28 mouse cellular contexts compared by ENCODE assay signal in genomic region chr14:34317431-34317830, GRCm38 (mm10). TPM values are rescaled to one million over a fixed set of nuclear protein-coding genes. Genes with fewer than 3 reads are reported as not detected.
A peak's percentile ranks its signal among the peaks of the same experiment; 100 is the strongest.
DNase-seq lines count a peak whose midpoint lies in the region; ATAC-seq and TF ChIP-seq lines count a peak whose summit lies in the region.
"Had no signal": no experiment of that assay in that cellular context is flagged by ENCODE, and none has a peak within 500 bp of the region (broad histone marks: within the 10 kb centered on the region; RNA-seq: fewer than 3 reads in every experiment).

No protein-coding gene starts in this region.

- no peak overlapping the region for H3K4me3 ChIP-seq in gastrocnemius, adult 2 months
- H3K4me3 ChIP-seq in E14TG2a.4 (replicated peaks; ENCODE audit: low read length) = peak overlapping the region; percentile 3; the same call in 1 of the 2 replicates
- H3K4me3 ChIP-seq: embryonic facial prominence, embryonic 13.5 days; erythroblast, embryonic 14.5 days; forebrain, embryonic 10.5 days; heart, embryonic 13.5 days; hindbrain, embryonic 15.5 days had no signal

- H3K27ac ChIP-seq in gastrocnemius, adult 2 months = peak overlapping the region; percentile 46; the same call in 1 of the 2 replicates
- H3K27ac ChIP-seq: embryonic facial prominence, embryonic 13.5 days; forebrain, embryonic 10.5 days; heart, embryonic 13.5 days; hindbrain, embryonic 15.5 days had no signal

- intact Hi-C loops in gastrocnemius, adult 2 months (cut with DNase I) = loop anchor here (10.0 kb wide), 1 partner anchor 357 kb away; the partner anchor contains the start of gene Wapl

- peaks cover 72% of the 10 kb centered on the region for H3K36me3 ChIP-seq in E14TG2a.4 (ENCODE audit: insufficient read depth, low read length)

- peak; percentile 61 for ATAC-seq in activated CD4-positive, CD25-positive, alpha-beta regulatory T cell, adult 4 months
- ATAC-seq in granulocyte monocyte progenitor cell, adult 5-6 weeks (replicated peaks; ENCODE audit: poor library complexity, severe bottlenecking) = no peak
- ATAC-seq: forebrain, embryonic 14.5 days had no signal

- no peak for DNase-seq in gastrocnemius, adult 2 months
- no peak for DNase-seq in gastrocnemius, postnatal 25 days
- peak; percentile 65 for DNase-seq in naive thymus-derived CD4-positive, alpha-beta T cell, adult 2 months (ENCODE audit: low read depth)
- DNase-seq in testis, postnatal 10 days (ENCODE audit: low spot score) = no peak
- DNase-seq in frontal cortex, adult 2 months (ENCODE audit: extremely low spot score in 1 of 2, low spot score in 1 of 2) = no peak
- DNase-seq: adrenal gland, adult 8-10 months; adrenal gland, postnatal 36 days; cerebellum, adult 9-10 months; cerebellum, postnatal 25 days; gastrocnemius, postnatal 10 days; heart, postnatal 36 days; kidney, adult 11 months; kidney, adult 9 months had no signal

- no peak for TF ChIP-seq CTCF in gastrocnemius, adult 2 months (IDR thresholded peaks at IDR 0.05)
- TF ChIP-seq CTCF in E14TG2a.4 (conservative IDR thresholded peaks at IDR 0.05; ENCODE audit: low read length) = no peak

- H3K9me3 ChIP-seq in E14TG2a.4 (ENCODE audit: low read length) = no peaks in the 10 kb centered on the region
- H3K9me3 ChIP-seq: embryonic facial prominence, embryonic 13.5 days; forebrain, embryonic 10.5 days; heart, embryonic 13.5 days; hindbrain, embryonic 15.5 days had no signal

- H3K4me1 ChIP-seq in E14TG2a.4 (replicated peaks; ENCODE audit: low read depth, low read length) = peaks cover 64% of the 10 kb centered on the region

- H3K27me3 ChIP-seq in E14TG2a.4 (ENCODE audit: insufficient read depth, low read length) = no peaks in the 10 kb centered on the region
- H3K27me3 ChIP-seq: embryonic facial prominence, embryonic 13.5 days; heart, embryonic 13.5 days; hindbrain, embryonic 15.5 days had no signal

RNA-seq across cellular contexts. Expression of gene Glud1, which starts 6.9 kb away (rescaled TPM):
- total RNA-seq in gastrocnemius, adult 2 months (2021) = 100 to 1,000 TPM; 112 to 139 TPM
- 100 to 1,000 TPM; 124 to 137 TPM for total RNA-seq in gastrocnemius, postnatal 25 days (2021)
- 10 to 100 TPM; 37.3 to 50.1 TPM for polyA plus RNA-seq in activated CD4-positive, CD25-positive, alpha-beta regulatory T cell, adult 4 months (2017; shearing (Covaris generic))
- 174 and 196 TPM in 2 replicates for polyA plus RNA-seq in frontal cortex, adult 2 months (2012; rRNA removed)
- total RNA-seq in granulocyte monocyte progenitor cell, adult 5-6 weeks (2014; fragmentation: Nextera tagmentation) = 127 and 141 TPM in 2 replicates
- 180 and 222 TPM in 2 replicates for total RNA-seq in granulocyte monocyte progenitor cell, adult 5-6 weeks (2017)

RNA-seq across cellular contexts. Expression of gene Shld2, which starts 7.1 kb away (rescaled TPM):
- 10 to 100 TPM; 10.7 to 11.8 TPM for total RNA-seq in gastrocnemius, adult 2 months (2021)
- 1 to 10 TPM; 8.6 to 9.0 TPM for total RNA-seq in gastrocnemius, postnatal 25 days (2021)
- polyA plus RNA-seq in activated CD4-positive, CD25-positive, alpha-beta regulatory T cell, adult 4 months (2017; shearing (Covaris generic)) = 1 to 10 TPM; 8.3 to 9.2 TPM
- 3.8 and 4.7 TPM in 2 replicates for polyA plus RNA-seq in frontal cortex, adult 2 months (2012; rRNA removed)
- 6.6 and 16.8 TPM in 2 replicates for total RNA-seq in granulocyte monocyte progenitor cell, adult 5-6 weeks (2014; fragmentation: Nextera tagmentation)
- 7.9 and 17.8 TPM in 2 replicates for total RNA-seq in granulocyte monocyte progenitor cell, adult 5-6 weeks (2017)

RNA-seq across cellular contexts. Expression of gene Fam25c, which starts 37.8 kb away (rescaled TPM):
- total RNA-seq in gastrocnemius, adult 2 months (2021) = not detected
- total RNA-seq in gastrocnemius, postnatal 25 days (2021) = 1 to 10 TPM in 1 of 2 experiments, under 1 TPM in 1; 0.82 to 1.3 TPM
- not detected for polyA plus RNA-seq in activated CD4-positive, CD25-positive, alpha-beta regulatory T cell, adult 4 months (2017; shearing (Covaris generic))
- not detected in 2 replicates for polyA plus RNA-seq in frontal cortex, adult 2 months (2012; rRNA removed)
- total RNA-seq in granulocyte monocyte progenitor cell, adult 5-6 weeks (2014; fragmentation: Nextera tagmentation) = not detected in 2 replicates
- total RNA-seq in granulocyte monocyte progenitor cell, adult 5-6 weeks (2017) = not detected in 2 replicates
- total RNA-seq: adrenal gland, adult 8-10 months; adrenal gland, postnatal 36 days; gastrocnemius, postnatal 10 days; heart, adult 8-10 months; heart, postnatal 36 days had no signal
- polyA plus RNA-seq: cortical plate, adult 2 months; erythroblast, embryonic 14.5 days; forebrain, embryonic 10.5 days; forebrain, embryonic 14.5 days; gonadal fat pad, adult 2 months; heart, embryonic 13.5 days; heart, postnatal 0 days; hindbrain, embryonic 11.5 days; hindbrain, embryonic 15.5 days; intestine, embryonic 14.5 days had no signal

RNA-seq across cellular contexts. Expression of gene Sncg, which starts 57.2 kb away (rescaled TPM):
- total RNA-seq in gastrocnemius, adult 2 months (2021) = 1 to 10 TPM; 4.0 to 4.8 TPM
- 10 to 100 TPM in 1 of 2 experiments, 1 to 10 TPM in 1; 3.3 to 34.6 TPM for total RNA-seq in gastrocnemius, postnatal 25 days (2021)
- polyA plus RNA-seq in activated CD4-positive, CD25-positive, alpha-beta regulatory T cell, adult 4 months (2017; shearing (Covaris generic)) = not detected
- 7.6 and 10.5 TPM in 2 replicates for polyA plus RNA-seq in frontal cortex, adult 2 months (2012; rRNA removed)
- total RNA-seq in granulocyte monocyte progenitor cell, adult 5-6 weeks (2014; fragmentation: Nextera tagmentation) = not detected in 2 replicates
- total RNA-seq in granulocyte monocyte progenitor cell, adult 5-6 weeks (2017) = not detected in 2 replicates
- polyA plus RNA-seq: erythroblast, embryonic 14.5 days had no signal

RNA-seq across cellular contexts. Expression of gene Mmrn2, which starts 57.8 kb away (rescaled TPM):
- 10 to 100 TPM; 10.3 to 12.4 TPM for total RNA-seq in gastrocnemius, adult 2 months (2021)
- 10 to 100 TPM in 1 of 2 experiments, 1 to 10 TPM in 1; 7.4 to 12.7 TPM for total RNA-seq in gastrocnemius, postnatal 25 days (2021)
- polyA plus RNA-seq in activated CD4-positive, CD25-positive, alpha-beta regulatory T cell, adult 4 months (2017; shearing (Covaris generic)) = not detected
- polyA plus RNA-seq in frontal cortex, adult 2 months (2012; rRNA removed) = 2.9 and 3.2 TPM in 2 replicates
- not detected in 2 replicates for total RNA-seq in granulocyte monocyte progenitor cell, adult 5-6 weeks (2014; fragmentation: Nextera tagmentation)
- not detected in 2 replicates for total RNA-seq in granulocyte monocyte progenitor cell, adult 5-6 weeks (2017)
- polyA plus RNA-seq: erythroblast, embryonic 14.5 days had no signal
